Mouse (Mus musculus) cortical plate, adult 2 months (tissue): ENCODE measurements at regions not wholly inside any gene's neighbourhood (a gene's known extent, or its start where the extent isn't known, plus 50 kb on each side); places are given as distances from the start of the nearest gene placed in this dataset.

Source experiments
- H3K27ac ChIP-seq: fragments of 200-500 bp; 2 replicates; pipeline ENCODE4 v1.5.1; 2012; ENCODE audit warnings: low read length, control low read depth, inconsistent platforms; ENCODE audit not compliant: insufficient read depth
- H3K4me1 ChIP-seq: fragments of 200-500 bp; 2 replicates; pipeline ENCODE4 v1.6.1; 2011; ENCODE audit warnings: low read length; ENCODE audit not compliant: control insufficient read depth, insufficient read depth
- H3K4me3 ChIP-seq: fragments of 200-500 bp; 2 replicates; pipeline ENCODE4 v1.5.1; 2011; ENCODE audit warnings: mild to moderate bottlenecking, low read length, control low read depth; ENCODE audit not compliant: insufficient read depth
- CTCF ChIP-seq: fragments of 200-500 bp; IDR thresholded peaks from 2 replicates; pipeline ENCODE4 v1.5.1; 2011; ENCODE audit warnings: mild to moderate bottlenecking, control low read depth, low read length; ENCODE audit not compliant: insufficient read depth; ENCODE audit errors: extremely low read depth
- POLR2A ChIP-seq: fragments of 200-500 bp; IDR thresholded peaks from 2 replicates; pipeline ENCODE4 v1.6.1; 2011; ENCODE audit warnings: mild to moderate bottlenecking, low read length, control low read depth; ENCODE audit not compliant: insufficient read depth; ENCODE audit errors: extremely low read depth

DNA sequence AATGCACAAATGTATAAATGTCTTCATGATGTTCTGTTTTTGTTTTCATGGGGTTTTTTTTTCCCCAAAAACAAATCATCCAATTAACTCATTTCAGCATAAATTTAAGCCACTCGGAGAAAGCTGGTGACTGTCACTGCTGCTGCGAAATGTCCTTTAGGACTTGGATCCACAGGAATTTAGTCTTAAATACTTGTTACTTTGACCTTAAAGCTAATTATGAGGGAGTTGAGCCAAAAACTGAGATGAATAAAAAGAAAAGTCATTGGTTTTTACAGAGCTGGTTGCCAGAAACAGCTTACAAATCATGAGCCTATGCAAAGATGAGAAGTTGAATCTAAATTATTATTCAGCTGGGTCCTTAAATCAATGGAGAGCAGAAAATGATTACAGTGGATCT lies 106.5 kb downstream of the Rpl36a-ps1 start:
- no peak for TF ChIP-seq POLR2A
- TF ChIP-seq CTCF = no peak
- Histone ChIP-seq H3K27ac (no peak overlapping the region), H3K4me3 (no peak overlapping the region), H3K4me1 (no peaks in the 10 kb centered on the region)

DNA sequence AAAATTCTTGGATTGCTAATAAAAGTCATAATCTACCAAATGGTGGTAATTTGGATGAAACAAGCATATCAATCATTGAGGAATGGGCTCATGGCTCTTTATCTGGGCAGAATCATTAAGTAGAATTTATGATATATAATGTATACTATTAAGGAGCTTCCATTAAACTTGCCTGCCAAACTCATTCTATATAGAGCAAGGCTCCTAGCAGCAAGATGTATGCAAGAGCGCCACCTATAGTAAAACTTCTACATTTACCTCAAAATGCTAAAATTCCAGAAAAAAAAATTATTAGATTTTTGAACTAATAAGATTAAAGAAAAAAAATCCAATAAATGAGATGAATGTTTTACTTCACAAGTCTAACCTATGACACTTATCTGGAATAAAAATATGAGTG lies 107.1 kb downstream of the Rpl36a-ps1 start:
- Histone ChIP-seq H3K27ac (no peak overlapping the region), H3K4me3 (no peak overlapping the region), H3K4me1 (no peaks in the 10 kb centered on the region)
- TF ChIP-seq POLR2A (no peak), CTCF (no peak)

DNA sequence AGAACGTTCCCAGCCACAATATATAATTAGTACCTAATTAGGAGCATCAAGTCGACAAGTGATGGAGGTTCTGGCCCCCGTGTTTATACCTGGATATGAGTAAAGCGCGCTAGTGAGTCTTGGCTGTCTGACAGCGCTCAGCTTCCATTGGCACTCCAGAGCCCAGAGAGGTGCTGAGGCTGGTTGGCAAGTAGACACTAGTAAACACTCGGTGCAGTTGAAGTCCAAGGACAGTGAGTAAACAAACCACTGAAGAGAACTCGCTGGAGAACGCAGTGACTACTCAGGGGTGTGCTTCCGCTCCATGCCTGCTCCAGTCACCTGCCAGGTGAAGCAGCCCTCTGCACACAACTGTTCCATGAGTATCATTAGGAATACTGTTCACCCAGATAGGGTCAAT lies 111.5 kb downstream of the Rpl36a-ps1 start:
- TF ChIP-seq CTCF (no peak), POLR2A (no peak)
- Histone ChIP-seq H3K4me3 (no peak overlapping the region), H3K4me1 (no peaks in the 10 kb centered on the region), H3K27ac (no peak overlapping the region)

DNA sequence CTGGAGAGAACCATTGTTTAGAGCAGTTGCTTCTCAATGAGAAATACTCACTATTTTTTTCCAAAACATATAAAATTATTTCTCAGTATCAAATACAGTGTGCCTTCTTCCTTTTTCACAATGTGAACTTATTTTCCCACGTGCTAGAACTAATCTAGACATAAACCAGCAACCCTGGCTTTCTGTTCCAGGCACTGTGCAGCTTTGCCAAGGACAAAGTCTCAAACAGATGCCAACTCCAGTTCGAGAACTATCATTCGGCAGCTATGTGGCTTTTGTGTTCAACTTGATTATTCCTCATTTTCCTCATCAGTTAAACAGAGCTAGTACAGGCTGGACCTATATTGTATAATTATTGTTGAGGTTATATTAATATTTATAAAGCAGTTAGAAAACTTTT lies 116.2 kb downstream of the Rpl36a-ps1 start:
- H3K4me1 ChIP-seq = no peaks in the 10 kb centered on the region
- H3K27ac ChIP-seq = no peak overlapping the region
- H3K4me3 ChIP-seq = no peak overlapping the region
- TF ChIP-seq CTCF (no peak), POLR2A (no peak)

DNA sequence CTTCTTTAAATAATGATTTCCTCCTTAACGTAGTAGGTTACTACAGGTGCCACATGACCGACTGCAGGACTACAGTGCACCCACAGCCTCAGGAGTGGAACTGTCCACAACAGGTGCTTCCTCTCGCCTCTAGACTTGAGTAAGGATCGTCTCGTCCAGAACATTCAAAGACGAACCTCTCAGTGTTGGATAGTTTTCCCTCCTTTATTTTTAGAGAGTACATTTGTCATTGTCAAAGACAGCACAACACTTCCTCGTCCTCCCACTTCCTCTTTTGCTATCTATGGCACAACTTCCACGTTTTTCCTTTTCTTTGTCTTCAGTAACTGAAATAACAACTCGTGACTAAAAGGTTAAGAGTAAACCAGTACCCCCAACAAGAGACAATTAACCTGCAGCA lies 120.7 kb downstream of the Rpl36a-ps1 start:
- H3K4me1 ChIP-seq = no peaks in the 10 kb centered on the region
- no peak overlapping the region for H3K4me3 ChIP-seq
- TF ChIP-seq CTCF = no peak
- TF ChIP-seq POLR2A = no peak
- H3K27ac ChIP-seq = no peak overlapping the region

DNA sequence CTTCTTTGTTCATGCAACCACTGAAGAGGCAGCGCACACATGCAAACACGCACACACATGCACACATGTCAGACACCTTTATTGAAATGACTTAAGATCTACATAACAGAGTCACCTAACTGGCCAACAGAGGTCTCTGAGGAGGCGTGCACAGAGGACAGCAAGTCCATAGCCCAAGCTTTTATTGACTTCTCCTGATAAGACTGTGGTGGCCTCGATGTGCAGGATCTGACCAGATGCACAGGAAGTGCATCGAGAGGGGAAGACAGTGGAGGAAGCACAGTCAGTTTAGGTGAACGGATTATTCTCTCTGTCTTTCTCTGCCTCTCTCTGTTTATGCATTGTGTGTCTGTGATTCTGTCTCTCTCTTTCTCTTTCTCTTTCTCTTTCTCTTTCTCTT lies 124.2 kb downstream of the Rpl36a-ps1 start:
- Histone ChIP-seq H3K4me3 (no peak overlapping the region), H3K27ac (no peak overlapping the region), H3K4me1 (no peaks in the 10 kb centered on the region)
- TF ChIP-seq CTCF (no peak), POLR2A (no peak)

DNA sequence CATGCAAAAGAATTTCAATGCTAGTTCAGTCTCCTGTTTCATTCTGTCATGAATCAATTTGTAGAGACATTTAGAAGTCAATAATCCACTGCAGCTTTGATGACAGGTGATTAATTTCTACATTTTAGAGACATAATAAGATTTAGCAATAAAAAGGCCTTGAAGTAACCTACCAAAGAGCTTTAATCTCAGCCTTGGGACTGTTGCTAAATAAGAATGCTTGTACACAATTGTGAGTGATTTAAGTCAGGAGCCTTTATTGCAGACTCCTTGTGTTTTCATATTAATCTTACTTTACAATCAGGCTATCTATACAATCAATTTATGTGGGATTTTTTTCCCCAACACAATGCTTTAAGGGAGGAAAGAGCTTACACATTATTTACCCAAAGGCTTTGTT lies 127.2 kb downstream of the Rpl36a-ps1 start:
- Histone ChIP-seq H3K4me1 (no peaks in the 10 kb centered on the region), H3K27ac (no peak overlapping the region), H3K4me3 (no peak overlapping the region)
- TF ChIP-seq POLR2A (no peak), CTCF (no peak)

DNA sequence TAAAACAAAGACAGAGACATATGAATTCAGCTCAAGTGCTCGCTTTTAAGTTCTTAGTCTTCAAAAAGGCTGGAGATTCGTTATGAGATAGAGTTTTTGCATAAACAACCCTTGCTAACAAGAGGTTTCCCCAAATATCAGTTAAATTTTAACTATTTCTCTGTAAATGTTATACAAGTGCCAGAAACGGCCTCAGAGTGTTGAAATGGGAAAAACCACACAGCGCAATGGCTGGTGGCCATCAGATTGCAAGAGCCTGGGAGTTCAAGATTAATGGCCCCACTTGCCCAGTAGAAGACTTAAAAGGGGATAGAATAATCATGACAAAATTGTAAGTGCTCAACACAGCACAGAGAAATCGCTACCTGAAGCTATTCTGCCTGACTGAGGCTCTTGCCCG lies 130.1 kb downstream of the Rpl36a-ps1 start:
- H3K4me1 ChIP-seq = no peaks in the 10 kb centered on the region
- H3K4me3 ChIP-seq = no peak overlapping the region
- no peak overlapping the region for H3K27ac ChIP-seq
- no peak for TF ChIP-seq CTCF
- TF ChIP-seq POLR2A = no peak

DNA sequence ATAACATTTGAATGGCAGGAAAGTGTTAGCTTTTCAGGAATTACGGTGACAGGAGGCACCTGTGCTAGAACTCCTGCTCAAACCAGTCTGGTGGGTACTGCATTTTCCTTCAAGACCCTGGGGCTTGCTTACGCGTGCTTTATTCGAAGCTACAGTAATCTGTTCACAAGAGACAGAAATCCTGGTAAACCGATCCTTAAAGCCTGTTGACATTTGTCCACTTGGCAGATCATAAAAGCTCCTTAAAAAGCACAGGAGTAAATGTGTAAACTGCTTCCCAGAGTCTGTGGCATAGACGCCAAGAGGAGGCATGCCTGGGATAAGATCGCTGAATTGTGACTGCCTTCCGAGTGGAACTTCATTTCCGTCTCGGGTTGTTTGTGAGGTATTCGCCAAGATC lies 130.5 kb downstream of the Rpl36a-ps1 start:
- TF ChIP-seq POLR2A (no peak), CTCF (no peak)
- no peak overlapping the region for H3K4me3 ChIP-seq
- H3K27ac ChIP-seq = no peak overlapping the region
- no peaks in the 10 kb centered on the region for H3K4me1 ChIP-seq

DNA sequence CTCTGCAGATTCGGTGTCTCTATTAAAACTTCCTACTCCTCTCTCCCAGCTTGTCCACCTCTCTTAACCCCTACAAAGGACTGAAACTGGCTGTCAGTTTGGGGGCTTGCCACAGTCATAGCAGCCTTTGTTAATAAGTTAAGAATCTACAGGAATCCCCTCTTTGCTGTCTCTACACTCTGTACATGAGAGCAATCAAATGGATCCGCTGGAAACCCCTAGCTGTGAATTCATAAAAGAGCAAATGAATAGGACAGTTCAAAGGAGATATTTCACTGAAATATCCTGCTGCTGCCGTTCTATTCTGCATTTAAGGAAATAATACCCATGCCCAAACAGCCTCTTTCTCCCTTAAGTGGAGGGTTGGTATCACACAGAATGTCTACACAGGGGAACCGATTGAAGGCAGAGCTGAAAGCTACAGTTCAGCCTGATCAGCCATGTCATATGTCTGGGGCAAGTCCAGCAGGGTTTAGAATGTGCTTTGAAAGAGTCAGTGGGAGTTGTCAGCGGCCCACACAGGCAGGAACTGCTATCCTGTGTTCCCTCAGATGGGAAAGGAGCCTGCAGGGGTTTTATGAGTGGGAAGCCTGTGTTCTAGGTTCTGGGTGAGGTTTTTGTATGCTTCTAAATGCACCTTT lies 131.9 kb downstream of the Rpl36a-ps1 start:
- no peak for TF ChIP-seq POLR2A
- no peak for TF ChIP-seq CTCF
- Histone ChIP-seq H3K4me1 (no peaks in the 10 kb centered on the region), H3K4me3 (no peak overlapping the region), H3K27ac (no peak overlapping the region)
